Mouse (Mus musculus) intestine, postnatal 0 days (tissue): Measurements from ENCODE around the gene Macrod1. TPM values are rescaled to one million over a fixed set of nuclear protein-coding genes. Genes with fewer than 3 reads are reported as not detected.
A peak's percentile ranks its signal among the peaks of the same experiment; 100 is the strongest.

ENCODE experiments used
- ATAC-seq: fragments of 200-750 bp; cut with Nextera tagmentation; 2 replicates; pipeline ENCODE4 v1.8.0; 2017; ENCODE audit warnings: mild to moderate bottlenecking, moderate TSS enrichment, moderate library complexity
- H3K27ac ChIP-seq: fragments of 300-500 bp; sonication (generic); 2 replicates; pipeline ENCODE4 v1.5.1; 2014; ENCODE audit warnings: mild to moderate bottlenecking, low read depth, low read length, moderate library complexity
- H3K27me3 ChIP-seq: fragments of 300-500 bp; sonication (generic); replicated peaks from 2 replicates; pipeline ENCODE4 v1.6.1; 2014; ENCODE audit warnings: low read length, mixed read lengths; ENCODE audit not compliant: control insufficient read depth, insufficient read depth
- H3K36me3 ChIP-seq: fragments of 300-500 bp; sonication (generic); 2 replicates; pipeline ENCODE4 v1.6.1; 2014; ENCODE audit warnings: mild to moderate bottlenecking, moderate library complexity; ENCODE audit not compliant: control insufficient read depth, insufficient read depth
- H3K4me1 ChIP-seq: fragments of 300-500 bp; sonication (generic); replicated peaks from 2 replicates; pipeline ENCODE4 v1.6.1; 2014; ENCODE audit warnings: antibody characterized with exemption, low read length, mixed read lengths; ENCODE audit not compliant: control insufficient read depth, insufficient read depth
- H3K4me2 ChIP-seq: fragments of 300-500 bp; sonication (generic); replicated peaks from 2 replicates; pipeline ENCODE4 v1.6.1; 2014; ENCODE audit warnings: low read depth, mild to moderate bottlenecking, moderate library complexity
- H3K4me3 ChIP-seq: fragments of 300-500 bp; sonication (generic); 2 replicates; pipeline ENCODE4 v1.5.1; 2014; ENCODE audit warnings: low read depth, low read length
- H3K9ac ChIP-seq: fragments of 300-500 bp; sonication (generic); 2 replicates; pipeline ENCODE4 v1.6.1; 2014; ENCODE audit warnings: mild to moderate bottlenecking, low read depth, low read length
- H3K9me3 ChIP-seq: fragments of 300-500 bp; sonication (generic); 2 replicates; pipeline ENCODE4 v1.6.1; 2016; ENCODE audit warnings: mixed run types; ENCODE audit not compliant: control insufficient read depth
- CTCF ChIP-seq: sonication (generic); IDR thresholded peaks from 2 replicates; pipeline ENCODE4 v1.5.1; 2016; ENCODE audit warnings: low read depth, mild to moderate bottlenecking, control low read depth, antibody characterized with exemption, moderate library complexity
- WGBS: fragments of 180-500 bp; shearing (Covaris S2); extraction: QIAGEN DNeasy Blood & Tissue Kit; methylation state at CpG from one replicate; pipeline ENCODE4 v1.1.7; 2014; 5-methylcytosine and 5-hydroxymethylcytosine counted together
- polyA plus RNA-seq: library from polyadenylated mRNA; unstranded; fragments of >200 nt; fragmentation: Nextera tagmentation; extraction: Ambion mirVana; gene quantifications from 2 replicates; pipeline ENCODE4 v1.2.1, GENCODE M21; 2015

The Macrod1 gene
- polyA plus RNA-seq, 1 experiment from 2014 or later: 15.1 TPM

DNA sequence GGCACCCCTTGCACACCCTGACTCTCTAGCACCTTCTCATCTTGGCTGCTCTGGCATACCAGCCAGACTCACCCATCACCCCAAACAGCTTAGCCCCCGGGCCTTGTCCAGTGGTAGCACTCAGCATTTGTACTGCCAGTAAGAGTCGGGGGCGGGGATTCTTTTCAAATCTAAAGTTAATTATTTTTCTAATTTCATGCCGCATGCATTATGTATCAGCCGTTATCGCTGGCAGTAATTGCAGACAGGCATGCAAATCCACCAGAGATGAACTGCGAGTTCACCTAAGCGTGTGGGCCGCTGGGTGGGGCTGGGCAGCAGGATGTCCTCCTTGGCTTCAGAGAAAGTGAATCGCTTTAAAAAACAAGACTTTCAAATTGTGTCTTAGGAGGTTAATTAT, 45.4 kb downstream of the Macrod1 start:
- H3K27ac ChIP-seq: no peak overlapping the region
- no peak for ATAC-seq
- H3K9me3 ChIP-seq: no peaks in the 10 kb centered on the region
- WGBS: 88% methylated on average over 10 of the region's 10 CpGs
- no peak overlapping the region for H3K4me2 ChIP-seq
- peaks cover 2% of the 10 kb centered on the region; the same call in 1 of the 2 replicates for H3K27me3 ChIP-seq
- no peak overlapping the region for H3K4me3 ChIP-seq
- no peak for TF ChIP-seq CTCF
- H3K36me3 ChIP-seq: no peaks in the 10 kb centered on the region
- no peaks in the 10 kb centered on the region for H3K4me1 ChIP-seq
- no peak overlapping the region for H3K9ac ChIP-seq

DNA sequence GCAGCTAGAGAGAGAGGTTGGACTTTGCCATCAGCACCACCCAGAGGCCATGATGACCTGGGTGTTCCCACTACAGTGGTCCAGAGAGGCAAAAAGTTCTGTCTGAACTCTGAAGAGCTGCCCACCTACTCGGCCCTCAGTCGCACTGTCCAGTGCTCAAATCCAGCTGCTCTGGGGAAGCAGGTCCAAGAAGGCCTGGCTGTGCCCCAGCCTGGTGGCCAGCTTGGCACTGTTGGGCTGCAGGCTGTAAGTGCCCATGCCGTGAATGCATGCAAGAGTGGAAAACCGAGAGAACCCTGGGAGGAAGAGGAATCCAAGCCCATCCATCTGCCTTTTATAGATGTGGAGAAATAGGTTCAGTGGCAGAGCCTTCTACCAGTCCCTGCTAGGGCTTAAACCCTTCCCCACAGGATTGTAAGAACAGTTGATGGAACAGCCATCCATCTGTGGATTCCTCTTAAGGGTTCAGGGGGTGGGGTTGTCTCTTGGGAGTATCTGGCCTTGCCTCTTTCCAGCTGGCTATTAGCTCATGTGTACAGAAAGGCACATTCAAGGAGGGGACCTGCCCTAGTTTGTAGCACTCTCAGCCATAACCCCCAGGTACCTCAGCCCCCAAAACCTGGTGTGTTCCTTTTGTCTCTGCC, 46.9 kb downstream of the Macrod1 start:
- no peak overlapping the region for H3K27ac ChIP-seq
- no peaks in the 10 kb centered on the region for H3K9me3 ChIP-seq
- H3K9ac ChIP-seq: 0 out of 2 replicates have a peak overlapping the region, but pooled peaks have one; percentile 34
- peak overlapping the region; percentile 27; the same call in 1 of the 2 replicates for H3K4me2 ChIP-seq
- TF ChIP-seq CTCF: no peak
- no peaks in the 10 kb centered on the region for H3K4me1 ChIP-seq
- 59% methylated on average over 4 of the region's 4 CpGs for WGBS
- no peaks in the 10 kb centered on the region for H3K36me3 ChIP-seq
- no peak overlapping the region for H3K4me3 ChIP-seq
- ATAC-seq: 0 out of 2 replicates have a peak, but pooled peaks have one; percentile 34
- H3K27me3 ChIP-seq: no peaks in the 10 kb centered on the region

DNA sequence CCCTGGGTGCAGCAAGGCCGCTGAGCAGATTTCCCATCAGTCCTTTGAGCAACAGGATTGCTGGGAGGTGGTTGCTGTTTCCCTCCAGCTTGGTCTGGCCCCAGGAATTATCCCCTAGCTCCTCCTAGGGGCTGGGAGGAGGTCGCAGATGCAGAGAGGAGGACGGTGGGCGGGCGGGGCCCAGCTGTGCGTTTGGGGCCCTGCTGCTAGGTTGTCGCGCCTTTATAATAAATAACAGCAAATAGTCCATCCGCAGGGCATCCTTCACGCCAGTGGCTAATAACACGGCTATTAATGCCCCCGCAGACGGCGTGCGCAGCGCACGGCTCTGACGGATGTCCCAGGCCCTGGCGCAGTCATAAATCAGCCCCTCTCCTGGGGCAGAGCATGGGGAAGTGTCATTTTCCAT, 47.4 kb downstream of the Macrod1 start:
- peak; percentile 62 for TF ChIP-seq CTCF
- WGBS: 32% methylated on average over 19 of the region's 19 CpGs
- no peak overlapping the region for H3K4me3 ChIP-seq
- H3K9ac ChIP-seq: 0 out of 2 replicates have a peak overlapping the region, but pooled peaks have one; percentile 34
- no peaks in the 10 kb centered on the region for H3K4me1 ChIP-seq
- no peaks in the 10 kb centered on the region for H3K36me3 ChIP-seq
- no peaks in the 10 kb centered on the region for H3K9me3 ChIP-seq
- ATAC-seq: no peak
- peak overlapping the region; percentile 27; the same call in 1 of the 2 replicates for H3K4me2 ChIP-seq
- no peaks in the 10 kb centered on the region for H3K27me3 ChIP-seq
- no peak overlapping the region for H3K27ac ChIP-seq

DNA sequence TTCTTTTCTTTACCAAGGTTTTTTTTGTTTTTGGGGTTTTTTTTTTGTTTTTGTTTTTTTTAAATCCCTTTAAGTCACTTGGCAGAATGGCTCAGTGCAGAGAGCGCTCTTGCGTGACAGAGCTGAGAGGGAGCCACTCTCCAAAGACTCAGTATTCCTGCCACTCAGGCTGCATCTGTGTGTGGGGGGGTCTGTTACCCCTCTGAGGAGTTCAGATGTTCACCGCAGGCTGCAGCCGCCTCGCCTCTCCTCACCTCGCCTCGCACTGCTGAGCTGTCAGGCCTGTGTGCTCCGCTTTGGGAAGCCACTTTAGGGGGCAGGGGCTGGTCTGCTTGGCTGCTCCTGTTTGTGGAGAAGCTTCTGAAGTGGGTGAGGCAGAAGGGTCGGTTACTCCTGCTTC, 48.9 kb downstream of the Macrod1 start, which contains the start of gene Flrt1:
Gene Flrt1 (minus strand): TSS at position 186 of the 400 bp plus-strand sequence.
- TF ChIP-seq CTCF: no peak
- Histone ChIP-seq H3K27me3 (no peaks in the 10 kb centered on the region), H3K4me1 (0 out of 2 replicates have a peak, but pooled peaks cover under 1% of the 10 kb centered on the region), H3K4me3 (no peak within 1 kb of the TSS), H3K36me3 (no peaks in the 10 kb centered on the region), H3K9me3 (no peaks in the 10 kb centered on the region), H3K4me2 (no peak within 1 kb of the TSS), H3K9ac (no peak within 1 kb of the TSS), H3K27ac (no peak within 1 kb of the TSS)
- 87% methylated on average over 9 of the region's 9 CpGs for WGBS
- no peak for ATAC-seq

GRCm38 (mm10) chr19:7106566-7106965, 50.0 kb downstream of the Macrod1 start:
- Histone ChIP-seq H3K36me3 (no peaks in the 10 kb centered on the region), H3K4me1 (0 out of 2 replicates have a peak, but pooled peaks cover 3% of the 10 kb centered on the region), H3K27me3 (no peaks in the 10 kb centered on the region), H3K9me3 (no peaks in the 10 kb centered on the region), H3K4me3 (no peak overlapping the region), H3K27ac (no peak overlapping the region), H3K9ac (no peak overlapping the region), H3K4me2 (no peak overlapping the region)
- WGBS: 90% methylated on average over 2 of the region's 2 CpGs
- no peak for ATAC-seq
- no peak for TF ChIP-seq CTCF

GRCm38 (mm10) chr19:7107174-7107573, 50.6 kb downstream of the Macrod1 start:
- no peak overlapping the region for H3K27ac ChIP-seq
- no peaks in the 10 kb centered on the region for H3K36me3 ChIP-seq
- no peak for ATAC-seq
- H3K27me3 ChIP-seq: no peaks in the 10 kb centered on the region
- no peak overlapping the region for H3K9ac ChIP-seq
- H3K4me3 ChIP-seq: no peak overlapping the region
- WGBS: 85% methylated on average over 4 of the region's 4 CpGs
- TF ChIP-seq CTCF: no peak
- H3K4me2 ChIP-seq: no peak overlapping the region
- H3K4me1 ChIP-seq: 0 out of 2 replicates have a peak, but pooled peaks cover 3% of the 10 kb centered on the region
- no peaks in the 10 kb centered on the region for H3K9me3 ChIP-seq
